Mouse (Mus musculus): ENCODE measurements around the gene 1700020N01Rik.

- TF ChIP-seq CTCF (IDR thresholded peaks at IDR 0.05; ENCODE audit: control insufficient read depth, insufficient read depth, low read length) = no peak
- no peak for TF ChIP-seq POLR2A (IDR thresholded peaks at IDR 0.05; ENCODE audit: borderline replicate concordance, control insufficient read depth, low read depth, low read length)
These were observed 39.7 kb downstream of the 1700020N01Rik start for GRCm38 (mm10) chr10:21632687-21633086.

All from bone marrow, adult 2 months (tissue).